Mouse (Mus musculus) heart, adult 2 months (tissue): ENCODE data around the gene Il10ra. TPM values are rescaled to one million over a fixed set of nuclear protein-coding genes. Genes with fewer than 3 reads are reported as not detected.
A peak's percentile ranks its signal among the peaks of the same experiment; 100 is the strongest.

ENCODE experiments used
- DNase-seq, 2 experiments: peaks; one replicate each; pipeline ENCODE4 v3.0.0; 2021
- H3K27ac ChIP-seq: fragments of 200-600 bp; 2 replicates; pipeline ENCODE4 v1.8.1; 2022
- H3K27me3 ChIP-seq: fragments of 200-500 bp; 2 replicates; pipeline ENCODE4 v1.6.1; 2012; ENCODE audit warnings: mild to moderate bottlenecking, low read length, inconsistent platforms, mixed read lengths; ENCODE audit not compliant: control insufficient read depth, insufficient read depth
- H3K36me3 ChIP-seq: fragments of 200-500 bp; 2 replicates; pipeline ENCODE4 v1.6.1; 2012; ENCODE audit warnings: low read length, inconsistent platforms; ENCODE audit not compliant: control insufficient read depth, insufficient read depth
- H3K4me1 ChIP-seq: fragments of 200-500 bp; 2 replicates; pipeline ENCODE4 v1.6.1; 2011; ENCODE audit warnings: low read length; ENCODE audit not compliant: control insufficient read depth, insufficient read depth
- H3K4me3 ChIP-seq: fragments of 200-600 bp; 2 replicates; pipeline ENCODE4 v1.8.1; 2022
- H3K79me2 ChIP-seq: fragments of 200-500 bp; replicated peaks from 2 replicates; pipeline ENCODE4 v1.6.1; 2012; ENCODE audit warnings: mild to moderate bottlenecking, inconsistent platforms, low read length, moderate library complexity, mixed read lengths; ENCODE audit not compliant: control insufficient read depth, insufficient read depth
- H3K9ac ChIP-seq: fragments of 200-500 bp; 2 replicates; pipeline ENCODE4 v1.6.1; 2012; ENCODE audit warnings: low read depth, mild to moderate bottlenecking, control low read depth, inconsistent platforms, low read length, mixed read lengths
- CTCF ChIP-seq: fragments of 200-600 bp; IDR thresholded peaks from 2 replicates; pipeline ENCODE4 v1.8.1; 2022; ENCODE audit warnings: antibody characterized with exemption, mild to moderate bottlenecking, moderate library complexity
- EP300 ChIP-seq: fragments of 200-500 bp; IDR thresholded peaks from 2 replicates; pipeline ENCODE4 v1.6.1; 2011; ENCODE audit warnings: low read depth, low read length, control low read depth; ENCODE audit not compliant: insufficient read depth
- POLR2A ChIP-seq: fragments of 200-500 bp; IDR thresholded peaks from 2 replicates; pipeline ENCODE4 v1.6.1; 2011; ENCODE audit warnings: mild to moderate bottlenecking, low read depth, low read length, control low read depth; ENCODE audit not compliant: insufficient read depth
- WGBS: fragments of 180-500 bp; shearing (Covaris S2); methylation state at CpG from one replicate; pipeline ENCODE4 v1.1.7; 2018; 5-methylcytosine and 5-hydroxymethylcytosine counted together
- intact Hi-C: fragments of 180-260 bp; cut with DNase I; formaldehyde crosslinking; loops from one replicate; pipeline ENCODE4 v1.15.1; 2025
- polyA plus RNA-seq: library from polyadenylated mRNA; depleted of rRNA; stranded (reverse); fragments of >200 nt; gene quantifications from 2 replicates; pipeline ENCODE4 v1.2.3, GENCODE M21; 2012
- total RNA-seq, 2 experiments: library from RNA; stranded (reverse); gene quantifications; 2 replicates each; pipeline ENCODE4 v1.2.3; 2021

Il10ra gene
- total and polyA plus RNA-seq, 3 experiments = 1.7 to 3.7 (median 1.8) TPM

- H3K4me3 ChIP-seq = no peak overlapping the region
- intact Hi-C loops = no loop called here
- H3K4me1 ChIP-seq = peaks cover 1% of the 10 kb centered on the region; the same call in 1 of the 2 replicates
- no peak overlapping the region for H3K9ac ChIP-seq
- no peak for TF ChIP-seq CTCF
- no peak for TF ChIP-seq POLR2A
- no peak for TF ChIP-seq EP300
- H3K36me3 ChIP-seq = no peaks in the 10 kb centered on the region
- peak overlapping the region; percentile 39 for H3K27ac ChIP-seq
- H3K27me3 ChIP-seq = no peaks in the 10 kb centered on the region
- no peaks in the 10 kb centered on the region for H3K79me2 ChIP-seq
- DNase-seq = peak in 1 of 2 experiments; percentile 68
- WGBS = 82% methylated on average over 6 of the region's 6 CpGs
Observed at GRCm38 (mm10) chr9:45246060-45246459, 22.9 kb downstream of the Il10ra start.

DNA sequence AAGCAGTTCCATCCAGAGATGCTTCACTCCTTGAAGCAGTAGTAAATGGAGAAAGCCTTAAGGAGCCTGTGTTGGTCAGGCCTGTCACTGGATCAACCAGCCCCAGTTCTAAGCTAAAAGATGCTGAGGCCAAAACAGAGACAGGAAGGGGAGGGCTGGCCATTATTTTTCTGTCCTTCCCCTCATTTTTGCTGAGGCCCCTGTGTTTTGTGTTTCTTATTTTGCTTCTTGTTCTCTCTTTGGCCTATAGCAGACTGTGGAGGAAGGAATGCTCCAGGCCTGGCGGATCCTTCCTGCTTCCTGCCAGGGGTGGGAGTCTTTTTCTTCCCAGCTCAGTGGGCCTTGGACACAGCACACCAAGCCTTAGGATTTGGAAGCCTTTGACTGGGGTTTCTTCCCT, 23.5 kb downstream of the Il10ra start:
- intact Hi-C loops = no loop called here
- Histone ChIP-seq H3K36me3 (no peaks in the 10 kb centered on the region), H3K4me3 (no peak overlapping the region), H3K4me1 (peaks cover 1% of the 10 kb centered on the region; the same call in 1 of the 2 replicates), H3K9ac (no peak overlapping the region), H3K27ac (peak overlapping the region; percentile 39), H3K27me3 (no peaks in the 10 kb centered on the region), H3K79me2 (no peaks in the 10 kb centered on the region)
- WGBS = 43% methylated on average over 1 of the region's 1 CpGs
- DNase-seq = no peak
- TF ChIP-seq EP300 (no peak), CTCF (no peak), POLR2A (peak; percentile 34; the same call in 1 of the 2 replicates)

GRCm38 (mm10) chr9:45241397-45241796, 27.6 kb downstream of the Il10ra start:
- H3K4me3 ChIP-seq = no peak overlapping the region
- no peak for TF ChIP-seq CTCF
- TF ChIP-seq EP300 = no peak
- 0 out of 2 replicates have a peak, but pooled peaks have one; percentile 21 for TF ChIP-seq POLR2A
- H3K79me2 ChIP-seq = no peaks in the 10 kb centered on the region
- intact Hi-C loops = no loop called here
- H3K27ac ChIP-seq = no peak overlapping the region
- H3K9ac ChIP-seq = no peak overlapping the region
- H3K36me3 ChIP-seq = no peaks in the 10 kb centered on the region
- peak in 1 of 2 experiments; percentile 52 for DNase-seq
- no peaks in the 10 kb centered on the region for H3K4me1 ChIP-seq
- no peaks in the 10 kb centered on the region for H3K27me3 ChIP-seq
- WGBS = 64% methylated on average over 5 of the region's 5 CpGs

- no peaks in the 10 kb centered on the region for H3K4me1 ChIP-seq
- H3K27me3 ChIP-seq = no peaks in the 10 kb centered on the region
- no peak for DNase-seq
- TF ChIP-seq CTCF (no peak), EP300 (no peak), POLR2A (no peak)
- H3K36me3 ChIP-seq = no peaks in the 10 kb centered on the region
- WGBS = 78% methylated on average over 7 of the region's 7 CpGs
- no peak overlapping the region for H3K27ac ChIP-seq
- H3K79me2 ChIP-seq = no peaks in the 10 kb centered on the region
- no peak overlapping the region for H3K9ac ChIP-seq
- intact Hi-C loops = no loop called here
- no peak overlapping the region for H3K4me3 ChIP-seq
Observed at GRCm38 (mm10) chr9:45236744-45237143, 32.2 kb downstream of the Il10ra start.

DNA sequence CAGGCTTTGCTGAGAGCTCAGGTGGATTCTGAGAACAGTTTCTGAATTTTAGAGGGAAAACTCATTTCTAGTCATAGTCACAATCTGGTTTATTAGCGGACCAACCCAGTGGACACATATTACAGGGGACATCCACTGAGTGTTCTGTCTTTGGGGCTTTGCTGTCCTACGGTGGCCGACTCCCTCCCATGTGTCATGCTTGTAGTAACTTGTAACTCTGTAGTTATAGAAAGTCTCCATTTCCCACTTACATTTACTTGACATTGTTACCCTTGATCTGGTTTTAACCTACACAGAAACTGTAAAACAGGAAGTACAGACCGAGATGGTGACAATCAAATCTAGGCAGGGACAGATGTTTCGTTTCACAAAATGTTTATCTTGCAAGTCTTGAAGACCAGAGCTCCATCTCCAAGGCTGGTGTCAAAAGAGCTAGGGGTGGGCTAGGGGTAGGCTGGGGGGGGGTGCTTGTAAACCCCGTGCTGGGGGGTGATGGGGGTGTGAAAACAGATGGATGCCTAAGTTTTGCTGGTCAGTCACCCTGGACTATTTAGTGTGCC, 33.2 kb downstream of the Il10ra start:
- intact Hi-C loops = no loop called here
- Histone ChIP-seq H3K4me3 (no peak overlapping the region), H3K27ac (no peak overlapping the region), H3K4me1 (no peaks in the 10 kb centered on the region), H3K9ac (no peak overlapping the region), H3K79me2 (no peaks in the 10 kb centered on the region), H3K27me3 (no peaks in the 10 kb centered on the region), H3K36me3 (no peaks in the 10 kb centered on the region)
- DNase-seq = no peak
- 51% methylated on average over 6 of the region's 6 CpGs for WGBS
- no peak for TF ChIP-seq POLR2A
- TF ChIP-seq CTCF = no peak
- no peak for TF ChIP-seq EP300

GRCm38 (mm10) chr9:45229359-45229758, 39.6 kb downstream of the Il10ra start:
- TF ChIP-seq POLR2A (no peak), EP300 (no peak), CTCF (no peak)
- no peak for DNase-seq
- Histone ChIP-seq H3K27me3 (no peaks in the 10 kb centered on the region), H3K4me3 (no peak overlapping the region), H3K27ac (no peak overlapping the region), H3K36me3 (no peaks in the 10 kb centered on the region), H3K79me2 (no peaks in the 10 kb centered on the region), H3K9ac (no peak overlapping the region), H3K4me1 (no peaks in the 10 kb centered on the region)
- intact Hi-C loops = no loop called here
- WGBS = 64% methylated on average over 8 of the region's 8 CpGs
